Mouse (Mus musculus) midbrain, embryonic 14.5 days (tissue): ENCODE data around the gene Insr. TPM values are rescaled to one million over a fixed set of nuclear protein-coding genes. Genes with fewer than 3 reads are reported as not detected.
"Not testable (repeated sequence)": the region's sequence is repeated elsewhere in the genome, so short reads cannot be mapped to it uniquely, and the experiment has no call there.

Experiments used
- ATAC-seq: fragments of 200-750 bp; cut with Nextera tagmentation; 2 replicates; pipeline ENCODE4 v1.8.0; 2017; ENCODE audit warnings: moderate number of reproducible peaks, moderate library complexity; ENCODE audit not compliant: low FRiP score, low TSS enrichment
- DNase-seq: peaks from one replicate; pipeline ENCODE4 v3.0.0-alpha.2; 2015
- H3K27ac ChIP-seq: fragments of 300-500 bp; sonication (generic); replicated peaks from 2 replicates; pipeline ENCODE4 v1.5.1; 2014; ENCODE audit warnings: mild to moderate bottlenecking, low read depth, low read length, moderate library complexity
- H3K27me3 ChIP-seq: fragments of 300-500 bp; sonication (generic); 2 replicates; pipeline ENCODE4 v1.6.1; 2014; ENCODE audit warnings: low read length, control low read depth, mixed read lengths; ENCODE audit not compliant: control insufficient read depth, insufficient read depth
- H3K36me3 ChIP-seq: fragments of 300-500 bp; sonication (generic); 2 replicates; pipeline ENCODE4 v1.6.1; 2014; ENCODE audit warnings: low read length, control low read depth; ENCODE audit not compliant: control insufficient read depth, insufficient read depth
- H3K4me1 ChIP-seq: fragments of 300-500 bp; sonication (generic); 2 replicates; pipeline ENCODE4 v1.6.1; 2014; ENCODE audit warnings: mild to moderate bottlenecking, antibody characterized with exemption, low read length, control low read depth; ENCODE audit not compliant: control insufficient read depth, insufficient read depth
- H3K4me2 ChIP-seq: fragments of 300-500 bp; sonication (generic); 2 replicates; pipeline ENCODE4 v1.6.1; 2014; ENCODE audit warnings: mild to moderate bottlenecking, low read length, moderate library complexity
- H3K4me3 ChIP-seq: fragments of 300-500 bp; sonication (generic); replicated peaks from 2 replicates; pipeline ENCODE4 v1.5.1; 2014; ENCODE audit warnings: low read depth, low read length
- H3K9ac ChIP-seq: fragments of 300-500 bp; sonication (generic); replicated peaks from 2 replicates; pipeline ENCODE4 v1.6.1; 2014; ENCODE audit warnings: mild to moderate bottlenecking, low read length, moderate library complexity
- H3K9me3 ChIP-seq: fragments of 300-500 bp; sonication (generic); 2 replicates; pipeline ENCODE4 v1.6.1; 2016; ENCODE audit warnings: low read length, control low read depth, mixed read lengths; ENCODE audit not compliant: control insufficient read depth
- WGBS: fragments of 180-500 bp; shearing (Covaris S2); extraction: QIAGEN DNeasy Blood & Tissue Kit; methylation state at CpG from one replicate; pipeline ENCODE4 v1.1.7; 2014; 5-methylcytosine and 5-hydroxymethylcytosine counted together
- polyA plus RNA-seq: library from polyadenylated mRNA; unstranded; fragments of >200 nt; fragmentation: Nextera tagmentation; extraction: Ambion mirVana; gene quantifications from 2 replicates; pipeline ENCODE4 v1.2.1, GENCODE M21; 2014

Insr gene
- 53.5 and 55.0 TPM in 2 replicates for polyA plus RNA-seq

- ATAC-seq (peak; percentile 92), DNase-seq (peak; percentile 96)
- H3K9ac ChIP-seq, result peak within 1 kb of the TSS; percentile 95
- H3K9me3 ChIP-seq, result no peaks in the 10 kb centered on the region
- peak within 1 kb of the TSS; percentile 81 for H3K27ac ChIP-seq
- peak within 1 kb of the TSS; percentile 88 for H3K4me2 ChIP-seq
- H3K4me3 ChIP-seq, result peak within 1 kb of the TSS; percentile 95
- H3K27me3 ChIP-seq, result no peaks in the 10 kb centered on the region
- H3K36me3 ChIP-seq, result no peaks in the 10 kb centered on the region
- WGBS, result under 1% methylated on average over 61 of the region's 61 CpGs
- H3K4me1 ChIP-seq, result peaks cover 22% of the 10 kb centered on the region
Measured at GRCm38 (mm10) chr8:3278934-3279720, at the start of gene Insr. TSS of gene Insr (minus strand) at chr8:3279617.

- no peak overlapping the region for H3K4me3 ChIP-seq
- no peak overlapping the region for H3K4me2 ChIP-seq
- no peaks in the 10 kb centered on the region for H3K4me1 ChIP-seq
- no peak overlapping the region for H3K9ac ChIP-seq
- no peak overlapping the region for H3K27ac ChIP-seq
- no peaks in the 10 kb centered on the region for H3K9me3 ChIP-seq
- WGBS, result 80% methylated on average over 8 of the region's 8 CpGs
- no peak for ATAC-seq
- no peaks in the 10 kb centered on the region for H3K36me3 ChIP-seq
- H3K27me3 ChIP-seq, result no peaks in the 10 kb centered on the region
- no peak for DNase-seq
Measured at GRCm38 (mm10) chr8:3327538-3328245, 48.3 kb upstream of the Insr start.

- H3K9ac ChIP-seq, result no peak overlapping the region
- WGBS, result 90% methylated on average over 1 of the region's 1 CpGs
- H3K9me3 ChIP-seq, result no peaks in the 10 kb centered on the region
- H3K27ac ChIP-seq, result no peak overlapping the region
- no peak overlapping the region for H3K4me2 ChIP-seq
- H3K27me3 ChIP-seq, result no peaks in the 10 kb centered on the region
- DNase-seq (no peak), ATAC-seq (no peak)
- no peaks in the 10 kb centered on the region for H3K4me1 ChIP-seq
- no peak overlapping the region for H3K4me3 ChIP-seq
- no peaks in the 10 kb centered on the region for H3K36me3 ChIP-seq
Measured at GRCm38 (mm10) chr8:3327056-3327455, 47.6 kb upstream of the Insr start.

GRCm38 (mm10) chr8:3324253-3324652, 44.8 kb upstream of the Insr start:
- Histone ChIP-seq H3K9ac (no peak overlapping the region), H3K4me1 (no peaks in the 10 kb centered on the region), H3K4me2 (no peak overlapping the region), H3K4me3 (no peak overlapping the region), H3K27ac (no peak overlapping the region), H3K36me3 (no peaks in the 10 kb centered on the region), H3K9me3 (no peaks in the 10 kb centered on the region), H3K27me3 (no peaks in the 10 kb centered on the region)
- 93% methylated on average over 2 of the region's 2 CpGs for WGBS
- DNase-seq (no peak), ATAC-seq (no peak)

- not testable (repeated sequence) for H3K27me3 ChIP-seq, H3K36me3 ChIP-seq, H3K4me3 ChIP-seq, H3K4me1 ChIP-seq, ATAC-seq, H3K9ac ChIP-seq, H3K9me3 ChIP-seq, H3K27ac ChIP-seq, DNase-seq, H3K4me2 ChIP-seq
- 97% methylated on average over 8 of the region's 11 CpGs for WGBS
Measured at GRCm38 (mm10) chr8:3319267-3319666, 39.9 kb upstream of the Insr start.

- Histone ChIP-seq H3K9ac (no peak overlapping the region), H3K27me3 (no peaks in the 10 kb centered on the region), H3K36me3 (no peaks in the 10 kb centered on the region), H3K27ac (no peak overlapping the region), H3K9me3 (no peaks in the 10 kb centered on the region), H3K4me2 (no peak overlapping the region), H3K4me3 (no peak overlapping the region), H3K4me1 (no peaks in the 10 kb centered on the region)
- DNase-seq, result no peak
- ATAC-seq, result no peak
- WGBS, result 86% methylated on average over 5 of the region's 5 CpGs
Measured at GRCm38 (mm10) chr8:3316585-3316984, 37.2 kb upstream of the Insr start.

- no peak overlapping the region for H3K9ac ChIP-seq
- H3K27ac ChIP-seq, result no peak overlapping the region
- no peaks in the 10 kb centered on the region for H3K27me3 ChIP-seq
- DNase-seq (no peak), ATAC-seq (no peak)
- WGBS, result 78% methylated on average over 2 of the region's 2 CpGs
- no peaks in the 10 kb centered on the region for H3K9me3 ChIP-seq
- no peaks in the 10 kb centered on the region for H3K36me3 ChIP-seq
- H3K4me1 ChIP-seq, result no peaks in the 10 kb centered on the region
- H3K4me3 ChIP-seq, result no peak overlapping the region
- H3K4me2 ChIP-seq, result no peak overlapping the region
Measured at GRCm38 (mm10) chr8:3314345-3314744, 34.9 kb upstream of the Insr start.

- H3K4me2 ChIP-seq, result no peak overlapping the region
- H3K27me3 ChIP-seq, result no peaks in the 10 kb centered on the region
- no peaks in the 10 kb centered on the region for H3K9me3 ChIP-seq
- DNase-seq (no peak), ATAC-seq (no peak)
- no peaks in the 10 kb centered on the region for H3K36me3 ChIP-seq
- no peak overlapping the region for H3K27ac ChIP-seq
- 80% methylated on average over 3 of the region's 3 CpGs for WGBS
- H3K4me1 ChIP-seq, result no peaks in the 10 kb centered on the region
- H3K9ac ChIP-seq, result no peak overlapping the region
- H3K4me3 ChIP-seq, result no peak overlapping the region
Measured at GRCm38 (mm10) chr8:3313843-3314242, 34.4 kb upstream of the Insr start.

- H3K36me3 ChIP-seq, H3K9ac ChIP-seq, H3K27me3 ChIP-seq, DNase-seq, H3K4me1 ChIP-seq, H3K4me3 ChIP-seq, ATAC-seq, H3K9me3 ChIP-seq, H3K27ac ChIP-seq, H3K4me2 ChIP-seq: not testable (repeated sequence)
- 100% methylated on average over 1 of the region's 1 CpGs for WGBS
Measured at GRCm38 (mm10) chr8:3313417-3313816, 34.0 kb upstream of the Insr start.
